Mouse (Mus musculus): ENCODE data around the gene Inppl1.

- TF ChIP-seq CTCF (IDR thresholded peaks at IDR 0.05; ENCODE audit: low read depth, low read length): no peak
- no peak for TF ChIP-seq GATA2 (IDR thresholded peaks at IDR 0.05; ENCODE audit: borderline replicate concordance, low read depth, low read length)
- TF ChIP-seq POLR2AphosphoS5 (IDR thresholded peaks at IDR 0.05; ENCODE audit: insufficient replicate concordance, low read depth, low read length): no peak
Observed at GRCm38 (mm10) chr7:101851689-101852088, 13.7 kb upstream of the Inppl1 start.

Data from G1E (cell line).